11 mouse cellular contexts compared by ENCODE assay signal in genomic region chr12:52692290-52692974, GRCm38 (mm10). TPM values are rescaled to one million over a fixed set of nuclear protein-coding genes. Genes with fewer than 3 reads are reported as not detected.
A peak's percentile ranks its signal among the peaks of the same experiment; 100 is the strongest.
DNase-seq lines count a peak whose midpoint lies in the region; ATAC-seq lines count a peak whose summit lies in the region.
"Had no signal": no experiment of that assay in that cellular context is flagged by ENCODE, and none has a peak within 500 bp of the region (broad histone marks: within the 10 kb centered on the region; RNA-seq: fewer than 3 reads in every experiment).

No protein-coding gene starts in this region.

- ATAC-seq in heart, embryonic 12.5 days (ENCODE audit: insufficient number of reproducible peaks, low FRiP score) = no peak
- ATAC-seq in liver, embryonic 16.5 days (ENCODE audit: low read depth) = peak; percentile 90
- ATAC-seq in midbrain, embryonic 15.5 days (replicated peaks) = no peak
- ATAC-seq: hindbrain, embryonic 16.5 days had no signal

- no peaks in the 10 kb centered on the region for H3K27me3 ChIP-seq in heart, embryonic 12.5 days (replicated peaks)
- H3K27me3 ChIP-seq in liver, embryonic 16.5 days (ENCODE audit: control insufficient read depth, insufficient read depth, low read depth, low read length) = no peaks in the 10 kb centered on the region
- no peaks in the 10 kb centered on the region for H3K27me3 ChIP-seq in midbrain, embryonic 15.5 days (replicated peaks)
- H3K27me3 ChIP-seq: embryonic facial prominence, embryonic 15.5 days had no signal

- no peak for DNase-seq in heart, postnatal 25 days (ENCODE audit: low spot score)
- DNase-seq in urinary bladder, postnatal 14 days (ENCODE audit: low spot score) = peak; percentile 70
- no peak for DNase-seq in urinary bladder, postnatal 25 days (ENCODE audit: low spot score)
- DNase-seq in neural tube, embryonic 10.5 days (ENCODE audit: extremely low spot score, low spot score) = no peak
- no peak for DNase-seq in adrenal gland, postnatal 25 days
- DNase-seq: gastrocnemius, postnatal 10 days had no signal

- WGBS in heart, embryonic 12.5 days = 41% methylated on average over 10 of the region's 10 CpGs
- WGBS in liver, embryonic 16.5 days (ENCODE audit: insufficient replicate concordance) = 10% methylated on average over 10 of the region's 10 CpGs
- 56% methylated on average over 10 of the region's 10 CpGs for WGBS in midbrain, embryonic 15.5 days

- no peaks in the 10 kb centered on the region for H3K36me3 ChIP-seq in heart, embryonic 12.5 days
- H3K36me3 ChIP-seq in liver, embryonic 16.5 days (ENCODE audit: control insufficient read depth, insufficient read depth) = no peaks in the 10 kb centered on the region
- no peaks in the 10 kb centered on the region for H3K36me3 ChIP-seq in midbrain, embryonic 15.5 days (replicated peaks)
- H3K36me3 ChIP-seq: embryonic facial prominence, embryonic 15.5 days had no signal

- no peak overlapping the region for H3K4me3 ChIP-seq in heart, embryonic 12.5 days
- H3K4me3 ChIP-seq in liver, embryonic 16.5 days (ENCODE audit: low read depth, low read length) = no peak overlapping the region
- H3K4me3 ChIP-seq in midbrain, embryonic 15.5 days = no peak overlapping the region
- H3K4me3 ChIP-seq: embryonic facial prominence, embryonic 15.5 days had no signal

- intact Hi-C loops in heart, postnatal 25 days (cut with DNase I) = no loop called here

- peak overlapping the region; percentile 17; the same call in 1 of the 2 replicates for H3K4me2 ChIP-seq in heart, embryonic 12.5 days
- H3K4me2 ChIP-seq in liver, embryonic 16.5 days (ENCODE audit: low read depth, low read length) = no peak overlapping the region; the same call in 1 of the 2 replicates
- H3K4me2 ChIP-seq in midbrain, embryonic 15.5 days = no peak overlapping the region
- H3K4me2 ChIP-seq: embryonic facial prominence, embryonic 15.5 days had no signal

- no peaks in the 10 kb centered on the region for H3K9me3 ChIP-seq in heart, embryonic 12.5 days (replicated peaks)
- no peaks in the 10 kb centered on the region for H3K9me3 ChIP-seq in liver, embryonic 16.5 days (replicated peaks; ENCODE audit: control insufficient read depth, low read length)
- H3K9me3 ChIP-seq in midbrain, embryonic 15.5 days = no peaks in the 10 kb centered on the region
- H3K9me3 ChIP-seq: embryonic facial prominence, embryonic 15.5 days had no signal

- H3K27ac ChIP-seq in heart, embryonic 12.5 days (ENCODE audit: poor library complexity, severe bottlenecking) = no peak overlapping the region
- H3K27ac ChIP-seq in liver, embryonic 16.5 days (ENCODE audit: low read length) = no peak overlapping the region
- H3K27ac ChIP-seq in midbrain, embryonic 15.5 days = no peak overlapping the region
- H3K27ac ChIP-seq: embryonic facial prominence, embryonic 15.5 days had no signal

- no peak overlapping the region for H3K9ac ChIP-seq in heart, embryonic 12.5 days
- no peak overlapping the region for H3K9ac ChIP-seq in liver, embryonic 16.5 days (ENCODE audit: low read depth, low read length)
- no peak overlapping the region for H3K9ac ChIP-seq in midbrain, embryonic 15.5 days
- H3K9ac ChIP-seq: embryonic facial prominence, embryonic 15.5 days had no signal

- peaks cover 10% of the 10 kb centered on the region for H3K4me1 ChIP-seq in heart, embryonic 12.5 days (replicated peaks)
- peaks cover 5% of the 10 kb centered on the region for H3K4me1 ChIP-seq in liver, embryonic 16.5 days (ENCODE audit: control insufficient read depth, low read depth, low read length)
- peaks cover 2% of the 10 kb centered on the region; the same call in 1 of the 2 replicates for H3K4me1 ChIP-seq in midbrain, embryonic 15.5 days

RNA-seq across cellular contexts. Expression of gene Akap6, which starts 6.8 kb away (rescaled TPM):
- 9.7 and 10.5 TPM in 2 replicates for polyA plus RNA-seq in heart, embryonic 12.5 days (2016; fragmentation: Nextera tagmentation; extraction: Ambion mirVana)
- 100 to 1,000 TPM in 1 of 2 experiments, 10 to 100 TPM in 1; 93.5 to 103 TPM for total RNA-seq in heart, postnatal 25 days (2021)
- 0.02 and 0.04 TPM in 2 replicates for polyA plus RNA-seq in liver, embryonic 16.5 days (2015; fragmentation: Nextera tagmentation; extraction: Ambion mirVana)
- 1.4 and 3.0 TPM in 2 replicates for total RNA-seq in adrenal gland, postnatal 25 days (2021)
- polyA plus RNA-seq in midbrain, embryonic 15.5 days (2015; fragmentation: Nextera tagmentation; extraction: Ambion mirVana) = 25.8 and 29.1 TPM in 2 replicates

Comparison
In these comparisons a context has a peak if more than half of its experiments do, and no peak if none do; other contexts are left out.
1. RNA of gene Akap6, which starts 6.8 kb away (polyA plus RNA-seq): 25.8 to 29.1 TPM in midbrain, embryonic 15.5 days and 9.7 to 10.5 TPM in heart, embryonic 12.5 days; 0.02 to 0.04 TPM in liver, embryonic 16.5 days; every median in the first group is over 10 times any median in the second.